Mouse (Mus musculus) megakaryocyte, embryonic 14.5 days (primary cell): ENCODE data around the gene Ascl5.

Source experiments
- FLI1 ChIP-seq: IDR thresholded peaks from 2 replicates; pipeline ENCODE4 v1.6.1; 2012; ENCODE audit warnings: low read length, inconsistent platforms, mixed read lengths
- GATA1 ChIP-seq: IDR thresholded peaks from 3 replicates; pipeline ENCODE4 v1.6.1; 2012; ENCODE audit warnings: mixed read lengths, low read length, inconsistent platforms, borderline replicate concordance

GRCm38 (mm10) chr1:136013513-136013912 is 37.1 kb upstream of the Ascl5 start:
- TF ChIP-seq GATA1 = no peak
- no peak for TF ChIP-seq FLI1
